Mouse (Mus musculus) cerebral cortex, adult 2 months (tissue): ENCODE data around the gene Slc25a22.

Source experiments
- WGBS: fragments of 180-500 bp; shearing (Covaris S2); methylation state at CpG from one replicate; pipeline ENCODE4 v1.1.7; 2018; 5-methylcytosine and 5-hydroxymethylcytosine counted together

Gene Slc25a22

GRCm38 (mm10) chr7:141434464-141434863, 3.2 kb downstream of the Slc25a22 start:
- 9% methylated on average over 8 of the region's 8 CpGs for WGBS

- 72% methylated on average over 15 of the region's 15 CpGs for WGBS
These were observed 3.9 kb downstream of the Slc25a22 start for GRCm38 (mm10) chr7:141433517-141434400.

GRCm38 (mm10) chr7:141432741-141433516, 4.8 kb downstream of the Slc25a22 start:
- 55% methylated on average over 6 of the region's 6 CpGs for WGBS

- WGBS, result 69% methylated on average over 8 of the region's 8 CpGs
These were observed 5.5 kb downstream of the Slc25a22 start for GRCm38 (mm10) chr7:141432186-141432611.

GRCm38 (mm10) chr7:141431434-141432185, 6.1 kb downstream of the Slc25a22 start:
- 96% methylated on average over 19 of the region's 19 CpGs for WGBS

- 92% methylated on average over 9 of the region's 9 CpGs for whole genome bisulfite sequencing
These were observed 7.0 kb downstream of the Slc25a22 start for GRCm38 (mm10) chr7:141430585-141431240.

GRCm38 (mm10) chr7:141429840-141430584, 7.7 kb downstream of the Slc25a22 start:
- WGBS, result 59% methylated on average over 9 of the region's 9 CpGs

GRCm38 (mm10) chr7:141429310-141429709, 8.4 kb downstream of the Slc25a22 start, which contains the start of gene Cend1:
Gene Cend1 (minus strand): TSS chr7:141429491.
- WGBS, result 6% methylated on average over 19 of the region's 19 CpGs

GRCm38 (mm10) chr7:141428701-141429100, 9.0 kb downstream of the Slc25a22 start:
- 42% methylated on average over 5 of the region's 5 CpGs for WGBS

GRCm38 (mm10) chr7:141426948-141427730, 10.6 kb downstream of the Slc25a22 start:
- WGBS, result 86% methylated on average over 12 of the region's 12 CpGs

- 77% methylated on average over 4 of the region's 4 CpGs for WGBS
These were observed 13.9 kb downstream of the Slc25a22 start for GRCm38 (mm10) chr7:141423811-141424210.

- 87% methylated on average over 9 of the region's 9 CpGs for WGBS
These were observed 17.5 kb downstream of the Slc25a22 start for GRCm38 (mm10) chr7:141420030-141420702.

- WGBS, result 47% methylated on average over 7 of the region's 7 CpGs
These were observed 18.7 kb downstream of the Slc25a22 start for GRCm38 (mm10) chr7:141418970-141419369.

GRCm38 (mm10) chr7:141417731-141418681, 19.7 kb downstream of the Slc25a22 start:
- WGBS, result 80% methylated on average over 8 of the region's 8 CpGs

GRCm38 (mm10) chr7:141416144-141416841, 21.4 kb downstream of the Slc25a22 start:
- 89% methylated on average over 6 of the region's 6 CpGs for WGBS

GRCm38 (mm10) chr7:141413809-141414584, 23.7 kb downstream of the Slc25a22 start, which contains the start of gene Gatd1:
Gene Gatd1 (minus strand): TSS chr7:141414136.
- WGBS, result under 1% methylated on average over 53 of the region's 56 CpGs
